Mouse (Mus musculus): Measurements from ENCODE around the gene Ascl3.

GRCm38 (mm10) chr7:109704461-109704860 is 27.1 kb downstream of the Ascl3 start:
- TF ChIP-seq GABPA (IDR thresholded peaks at IDR 0.05; ENCODE audit: low read depth, low read length) (no peak), POLR2A (IDR thresholded peaks at IDR 0.05; ENCODE audit: control insufficient read depth in 1 of 2, insufficient read depth in 1 of 2, low read depth in 1 of 2, low read length in 2 of 2, poor library complexity in 1 of 2) (no peak), CTCF (IDR thresholded peaks at IDR 0.05 in 2 of 3, conservative IDR thresholded peaks at IDR 0.05 in 1 of 3; ENCODE audit: control insufficient read depth in 1 of 3, insufficient read depth in 1 of 3, low read depth in 2 of 3, low read length in 3 of 3, poor library complexity in 1 of 3, severe bottlenecking in 1 of 3) (no peak), TAL1 (IDR thresholded peaks at IDR 0.05; ENCODE audit: low read length) (no peak), HCFC1 (IDR thresholded peaks at IDR 0.05; ENCODE audit: low read depth, low read length) (no peak), JUND (IDR thresholded peaks at IDR 0.05; ENCODE audit: low read depth, low read length) (no peak), ELF1 (IDR thresholded peaks at IDR 0.05; ENCODE audit: low read depth, low read length) (no peak), GATA1 (IDR thresholded peaks at IDR 0.05; ENCODE audit: low read depth, low read length) (no peak), ETS1 (IDR thresholded peaks at IDR 0.05; ENCODE audit: low read depth, low read length) (no peak), KAT2A (conservative IDR thresholded peaks at IDR 0.05; ENCODE audit: low read depth, low read length) (no peak), E2F4 (IDR thresholded peaks at IDR 0.05; ENCODE audit: borderline replicate concordance, low read depth, low read length) (no peak), TBP (IDR thresholded peaks at IDR 0.05; ENCODE audit: low read depth, low read length) (no peak), MAFK (IDR thresholded peaks at IDR 0.05; ENCODE audit: borderline replicate concordance, low read depth, low read length) (no peak)

Data from MEL (cell line).